Mouse (Mus musculus): ENCODE data around the gene Med12l.

Med12l gene

DNA sequence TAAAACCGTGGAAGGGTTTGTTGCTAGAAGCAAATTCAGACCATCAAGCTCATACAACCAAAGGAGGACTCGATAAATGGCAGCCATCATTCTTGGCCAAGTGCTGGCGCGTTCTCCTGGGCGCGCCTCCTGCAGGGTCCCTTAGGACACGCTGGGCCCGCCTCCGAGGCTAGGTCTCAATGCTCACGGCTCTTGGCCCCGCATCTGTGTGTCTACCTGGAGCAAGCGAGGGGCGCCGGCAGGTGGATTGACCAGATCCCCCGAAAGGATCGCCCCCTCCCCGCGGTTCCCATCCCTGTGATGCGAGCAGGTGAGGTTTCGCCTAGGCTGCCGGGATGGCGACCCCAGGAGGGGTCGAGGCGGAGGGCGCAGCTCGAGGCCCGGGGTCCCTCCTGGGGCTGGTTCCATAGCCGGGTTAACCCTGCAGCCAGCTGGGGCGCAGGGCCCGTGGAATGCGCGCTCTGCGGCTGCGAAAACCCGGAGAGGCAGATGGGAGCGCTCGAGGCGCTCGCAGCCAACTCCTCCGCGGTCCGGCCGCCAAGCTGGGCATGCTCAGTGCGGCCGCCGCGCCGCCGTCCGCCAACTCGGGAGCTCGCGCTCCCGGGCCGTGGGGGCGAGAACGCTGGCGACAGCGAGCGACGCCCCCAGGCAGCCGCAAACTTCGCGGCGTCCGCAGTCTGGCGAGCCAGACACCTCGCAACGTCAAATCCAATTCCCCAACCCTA is at the start of gene Med12l:
Gene Med12l (plus strand): TSS at position 555 of the 725 bp plus-strand sequence.
- DNase-seq (ENCODE audit: low read depth): no peak

- no peak for DNase-seq (ENCODE audit: low read depth)
These were observed 44.5 kb upstream of the Med12l start for GRCm38 (mm10) chr3:58961166-58961565.

- no peak for DNase-seq (ENCODE audit: low read depth)
These were observed 28.2 kb upstream of the Med12l start for GRCm38 (mm10) chr3:58977413-58977812.

- no peak for DNase-seq (ENCODE audit: low read depth)
These were observed 27.6 kb upstream of the Med12l start for GRCm38 (mm10) chr3:58977906-58978622.

DNA sequence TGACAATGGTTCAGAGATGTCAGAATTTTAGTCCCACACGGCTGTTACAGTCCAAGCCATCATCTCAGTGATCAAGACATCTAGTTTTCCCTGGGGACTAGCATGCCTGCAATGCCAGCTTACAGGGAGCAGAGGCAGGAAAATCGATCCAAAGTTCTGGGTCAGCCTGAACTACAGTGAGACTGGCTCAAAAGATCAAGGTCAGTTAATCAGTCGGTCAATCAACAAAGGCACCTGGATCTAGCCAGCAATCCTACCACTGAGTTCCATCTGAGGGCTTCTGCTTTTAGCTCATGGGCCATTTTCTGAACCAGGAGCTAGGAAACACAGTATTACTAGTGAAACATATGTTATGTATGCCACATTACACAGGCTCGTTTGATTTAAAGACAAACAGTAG is 25.0 kb upstream of the Med12l start:
- DNase-seq (ENCODE audit: low read depth): no peak

DNA sequence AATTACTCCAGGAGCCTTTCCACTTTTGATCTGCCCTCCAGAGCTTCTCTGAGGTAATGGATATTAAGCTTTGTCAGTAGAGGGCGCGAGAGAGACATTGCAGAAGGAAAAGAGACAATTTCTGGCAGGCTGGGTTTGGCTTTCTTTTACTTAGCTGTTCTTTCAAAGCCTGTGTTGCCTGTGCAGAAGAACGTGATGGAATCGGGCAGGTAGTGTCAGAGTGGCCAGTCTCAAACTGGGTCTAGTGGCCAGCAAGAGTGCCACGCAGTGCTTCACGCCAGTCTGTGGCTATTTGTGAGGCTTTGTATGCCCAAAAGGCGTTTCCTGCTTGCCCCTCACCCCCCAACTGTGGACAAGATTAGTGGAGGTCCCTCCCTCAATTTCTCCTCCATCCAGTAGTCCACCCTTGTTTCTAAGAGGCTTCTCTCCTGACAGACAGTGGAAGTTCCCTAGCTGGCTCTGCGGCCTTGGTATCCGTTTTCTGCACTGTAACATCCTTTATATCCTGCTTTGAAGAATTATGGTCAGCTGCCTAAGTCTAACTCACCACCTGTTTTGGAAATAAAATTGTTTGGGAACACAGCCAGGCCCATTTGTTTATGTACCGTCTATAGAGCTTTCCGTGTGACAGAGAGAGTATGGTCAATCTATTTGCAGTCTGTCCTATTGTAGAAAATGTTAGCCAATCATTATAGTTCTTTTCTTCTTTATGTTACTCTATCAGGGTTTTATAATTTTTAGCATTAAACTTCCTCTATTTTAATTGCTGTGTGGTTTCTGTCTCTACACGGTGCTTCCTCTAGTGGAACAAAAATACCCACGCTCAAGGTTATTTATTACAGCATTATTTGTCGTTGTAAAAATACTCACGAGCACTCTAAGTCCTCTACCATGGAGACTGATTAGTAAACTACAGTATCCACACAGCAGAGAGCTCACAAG is 22.5 kb upstream of the Med12l start:
- DNase-seq (ENCODE audit: low read depth): peak; percentile 15

- no peak for DNase-seq (ENCODE audit: low read depth)
These were observed 21.6 kb upstream of the Med12l start for GRCm38 (mm10) chr3:58983838-58984598.

DNA sequence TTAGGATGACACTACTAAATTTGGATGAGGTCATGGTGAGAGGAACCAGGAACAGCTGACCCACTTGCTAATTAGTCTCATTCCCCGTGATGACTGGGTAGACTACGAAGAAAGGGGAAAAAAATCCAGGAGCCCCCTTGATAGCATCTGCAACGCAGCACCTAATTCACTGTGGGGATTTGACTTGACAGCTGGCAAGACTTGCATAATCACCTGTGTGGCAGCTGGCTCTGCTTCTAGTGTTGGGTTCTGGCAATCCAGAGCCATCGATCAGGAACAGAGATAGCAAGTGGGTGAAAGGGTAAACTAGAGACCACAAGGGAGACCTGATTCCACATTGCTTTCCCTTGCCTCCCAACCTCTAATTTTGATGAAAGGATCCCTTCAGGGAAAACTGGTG is 19.8 kb upstream of the Med12l start:
- no peak for DNase-seq (ENCODE audit: low read depth)

GRCm38 (mm10) chr3:58989374-58989773 is 16.3 kb upstream of the Med12l start:
- DNase-seq (ENCODE audit: low read depth): no peak

- no peak for DNase-seq (ENCODE audit: low read depth)
These were observed 15.1 kb upstream of the Med12l start for GRCm38 (mm10) chr3:58990556-58990955.

DNA sequence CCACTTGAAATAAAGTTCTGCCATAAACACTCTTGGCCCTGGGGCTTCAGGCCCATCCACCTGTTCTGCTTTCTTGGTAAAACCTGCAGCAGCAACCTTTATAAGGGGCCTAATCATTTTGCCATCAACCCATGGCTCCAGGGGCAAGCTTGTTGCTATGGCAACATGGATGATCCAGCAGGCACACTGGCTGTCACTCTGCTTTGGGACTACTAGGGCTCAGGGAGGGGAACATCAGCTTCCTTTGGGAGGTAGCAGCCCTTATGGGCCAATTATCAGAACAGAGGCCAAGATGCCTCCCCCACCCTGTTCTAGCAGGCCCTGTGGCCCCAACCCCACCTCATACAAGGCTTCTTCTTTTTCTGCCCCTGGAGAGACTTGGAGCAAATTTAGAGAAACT is 13.5 kb upstream of the Med12l start:
- DNase-seq (ENCODE audit: low read depth): no peak

GRCm38 (mm10) chr3:58993619-58994018 is 12.0 kb upstream of the Med12l start:
- DNase-seq (ENCODE audit: low read depth): no peak

DNA sequence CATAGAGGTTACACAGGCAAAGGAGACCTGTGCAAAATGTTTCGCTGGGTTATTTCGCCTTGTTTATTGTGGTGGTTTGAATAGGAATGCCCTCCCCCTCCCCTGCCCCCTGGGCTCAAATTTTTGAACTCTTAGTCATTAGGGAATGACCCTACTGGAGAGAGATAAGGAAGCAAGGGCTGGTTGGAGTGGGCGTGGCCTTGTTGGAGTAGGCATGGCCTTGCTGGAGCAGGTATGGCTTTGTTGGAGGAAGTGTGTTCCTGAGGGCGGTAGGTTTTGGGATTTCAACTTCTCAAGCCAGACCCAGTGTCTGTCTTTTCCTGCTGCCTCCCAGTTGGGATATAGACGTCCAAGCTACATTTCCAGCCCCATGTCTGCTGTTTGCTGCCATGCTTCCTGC is 1.9 kb upstream of the Med12l start:
- DNase-seq (ENCODE audit: low read depth): no peak

GRCm38 (mm10) chr3:59005996-59006730 is 538 bp downstream of the Med12l start:
- DNase-seq (ENCODE audit: low read depth): no peak

DNA sequence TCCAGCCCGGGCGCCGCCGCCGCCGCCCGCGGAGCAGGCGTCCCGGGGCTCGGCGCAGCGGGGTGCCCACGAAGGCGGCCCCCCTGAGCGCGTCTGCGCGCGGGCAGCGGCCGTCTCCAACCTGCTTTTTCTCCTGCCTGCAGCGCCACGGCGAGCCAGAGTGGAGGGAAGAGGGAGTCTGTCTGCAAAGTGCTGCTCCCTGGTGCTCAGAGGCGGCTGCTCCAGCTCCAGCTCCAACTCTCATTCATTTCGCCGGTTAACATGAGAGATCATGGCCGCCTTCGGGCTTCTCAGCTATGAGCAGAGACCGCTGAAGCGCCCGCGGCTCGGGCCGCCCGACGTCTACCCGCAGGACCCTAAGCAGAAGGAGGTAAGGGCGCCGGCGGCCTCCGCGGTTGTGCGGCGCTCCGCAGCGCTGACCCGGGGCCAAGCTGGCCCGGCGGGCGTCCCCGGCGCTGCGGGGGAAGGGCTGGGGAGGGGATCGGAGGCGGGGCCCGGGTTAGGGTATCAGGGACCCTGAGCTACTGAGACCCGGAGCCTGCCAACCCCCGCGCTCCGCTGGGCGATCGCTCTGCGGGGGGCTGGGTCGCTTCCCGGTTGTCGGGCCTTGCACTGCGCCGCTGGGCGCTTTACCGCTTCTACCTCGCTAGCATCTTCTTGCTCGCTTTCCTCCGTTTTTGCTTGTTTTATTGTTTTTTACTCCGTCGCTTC is 1.3 kb downstream of the Med12l start:
- DNase-seq (ENCODE audit: low read depth): peak; percentile 8

DNA sequence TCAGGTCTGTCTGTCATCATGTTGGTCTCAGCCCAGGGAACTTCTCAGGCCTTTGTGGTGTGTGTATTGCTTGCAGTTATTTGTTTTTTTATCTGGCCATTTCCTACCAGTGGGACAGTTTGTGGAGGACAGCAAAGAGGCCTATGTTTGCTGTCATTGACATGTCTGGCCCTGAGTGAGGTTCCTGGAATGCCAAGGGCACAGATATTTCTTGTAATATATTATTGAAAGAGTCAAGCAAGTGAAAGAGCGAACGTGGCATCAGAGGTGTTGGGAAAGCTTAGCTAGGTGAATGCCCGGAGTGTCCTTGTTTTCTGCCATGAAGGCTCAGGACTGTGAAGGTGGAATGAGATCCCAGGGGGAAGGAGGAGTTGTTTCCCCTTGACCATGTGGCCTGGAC is 4.7 kb downstream of the Med12l start:
- no peak for DNase-seq (ENCODE audit: low read depth)

GRCm38 (mm10) chr3:59015698-59016412 is 10.2 kb downstream of the Med12l start:
- DNase-seq (ENCODE audit: low read depth): no peak

- no peak for DNase-seq (ENCODE audit: low read depth)
These were observed 10.9 kb downstream of the Med12l start for GRCm38 (mm10) chr3:59016501-59016900.

- DNase-seq (ENCODE audit: low read depth): no peak
These were observed 15.6 kb downstream of the Med12l start for GRCm38 (mm10) chr3:59021236-59021635.

DNA sequence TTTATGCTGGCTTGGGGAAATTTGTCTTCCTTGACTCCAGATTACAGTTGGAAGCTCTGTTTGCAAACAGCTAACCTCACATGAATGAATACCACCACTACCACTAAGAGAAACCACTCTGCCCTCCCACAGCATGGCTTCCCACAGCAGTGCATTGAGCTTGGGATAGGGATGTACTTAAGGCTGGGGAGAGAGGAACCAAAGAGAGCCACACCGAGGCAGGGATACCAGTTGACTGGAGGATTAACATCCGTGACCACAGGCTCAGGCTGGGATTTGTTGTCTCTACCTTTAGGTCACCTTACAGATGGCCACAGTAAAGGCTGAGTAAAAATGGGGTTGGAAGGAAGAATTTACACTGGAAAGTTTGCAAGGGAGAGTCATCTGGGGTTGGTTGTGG is 16.6 kb downstream of the Med12l start:
- DNase-seq (ENCODE audit: low read depth): no peak
